In genomic region chr19:25208596-25209110, GRCm38 (mm10) we compare ENCODE assay signal across 12 mouse cellular contexts. TPM values are rescaled to one million over a fixed set of nuclear protein-coding genes. Genes with fewer than 3 reads are reported as not detected.
DNase-seq lines count a peak whose midpoint lies in the region; ATAC-seq and TF ChIP-seq lines count a peak whose summit lies in the region.
"Had no signal": no experiment of that assay in that cellular context is flagged by ENCODE, and none has a peak within 500 bp of the region (broad histone marks: within the 10 kb centered on the region; RNA-seq: fewer than 3 reads in every experiment).

No protein-coding gene starts in this region.

- no peaks in the 10 kb centered on the region for H3K9me3 ChIP-seq in E14TG2a.4 (ENCODE audit: low read length)
- 0 out of 2 replicates have a peak, but pooled peaks cover 6% of the 10 kb centered on the region for H3K9me3 ChIP-seq in hindbrain, embryonic 13.5 days
- H3K9me3 ChIP-seq in midbrain, embryonic 12.5 days = peaks cover 6% of the 10 kb centered on the region; the same call in 1 of the 2 replicates

- no peak for TF ChIP-seq CTCF in E14TG2a.4 (conservative IDR thresholded peaks at IDR 0.05; ENCODE audit: low read length)

- H3K27me3 ChIP-seq in E14TG2a.4 (ENCODE audit: insufficient read depth, low read length) = peaks cover 18% of the 10 kb centered on the region
- peaks cover 18% of the 10 kb centered on the region for H3K27me3 ChIP-seq in hindbrain, embryonic 13.5 days
- peaks cover 41% of the 10 kb centered on the region for H3K27me3 ChIP-seq in midbrain, embryonic 12.5 days

- 63% methylated on average over 11 of the region's 11 CpGs for WGBS in hindbrain, embryonic 13.5 days
- 55% methylated on average over 11 of the region's 11 CpGs for WGBS in midbrain, embryonic 12.5 days

- no peak for ATAC-seq in hindbrain, embryonic 13.5 days (ENCODE audit: low FRiP score)
- no peak; the same call in 1 of the 2 replicates for ATAC-seq in midbrain, embryonic 12.5 days (ENCODE audit: low FRiP score, low read depth)

- peak overlapping the region; percentile 61 for H3K4me3 ChIP-seq in E14TG2a.4 (replicated peaks; ENCODE audit: low read length)
- no peak overlapping the region for H3K4me3 ChIP-seq in hindbrain, embryonic 13.5 days
- no peak overlapping the region for H3K4me3 ChIP-seq in midbrain, embryonic 12.5 days

- peaks cover 48% of the 10 kb centered on the region for H3K4me1 ChIP-seq in E14TG2a.4 (replicated peaks; ENCODE audit: low read depth, low read length)
- H3K4me1 ChIP-seq in hindbrain, embryonic 13.5 days (replicated peaks) = peaks cover 17% of the 10 kb centered on the region
- H3K4me1 ChIP-seq in midbrain, embryonic 12.5 days = peaks cover 16% of the 10 kb centered on the region

- H3K9ac ChIP-seq in hindbrain, embryonic 13.5 days = no peak overlapping the region
- no peak overlapping the region for H3K9ac ChIP-seq in midbrain, embryonic 12.5 days (replicated peaks)
- H3K9ac ChIP-seq: lung, embryonic 14.5 days had no signal

- peak; percentile 26 for DNase-seq in ES-CJ7 (ENCODE audit: low read depth, low spot score)
- no peak for DNase-seq in cerebellum, adult 11-12 months
- no peak for DNase-seq in ovary, postnatal 36 days (ENCODE audit: low spot score)
- DNase-seq in thymus, postnatal 10 days (ENCODE audit: low spot score in 2 of 2) = no peak
- DNase-seq: kidney, adult 8-10 months; kidney, postnatal 25 days; lung, embryonic 14.5 days; lung, postnatal 4 days; thymus, postnatal 4 days had no signal

- no peaks in the 10 kb centered on the region for H3K36me3 ChIP-seq in E14TG2a.4 (ENCODE audit: insufficient read depth, low read length)
- no peaks in the 10 kb centered on the region for H3K36me3 ChIP-seq in hindbrain, embryonic 13.5 days
- H3K36me3 ChIP-seq in midbrain, embryonic 12.5 days = no peaks in the 10 kb centered on the region

- H3K27ac ChIP-seq in hindbrain, embryonic 13.5 days = no peak overlapping the region
- peak overlapping the region; percentile 47; the same call in 1 of the 2 replicates for H3K27ac ChIP-seq in midbrain, embryonic 12.5 days (replicated peaks)

- peak overlapping the region; percentile 51; the same call in 1 of the 2 replicates for H3K4me2 ChIP-seq in hindbrain, embryonic 13.5 days
- peak overlapping the region; percentile 48 for H3K4me2 ChIP-seq in midbrain, embryonic 12.5 days (replicated peaks)

RNA-seq across cellular contexts. Expression of gene Kank1, which starts 28.1 kb away (rescaled TPM):
- polyA plus RNA-seq in hindbrain, embryonic 13.5 days (2015; fragmentation: Nextera tagmentation; extraction: Ambion mirVana) = 9.2 and 10.2 TPM in 2 replicates
- polyA plus RNA-seq in midbrain, embryonic 12.5 days (2016; fragmentation: Nextera tagmentation; extraction: Ambion mirVana) = 10.8 and 14.4 TPM in 2 replicates
